Mouse (Mus musculus) embryonic facial prominence, embryonic 10.5 days (tissue): ENCODE data around the gene Rgs13. TPM values are rescaled to one million over a fixed set of nuclear protein-coding genes. Genes with fewer than 3 reads are reported as not detected.

Source experiments
- polyA plus RNA-seq: library from polyadenylated mRNA; unstranded; fragments of >200 nt; fragmentation: Nextera tagmentation; extraction: Ambion mirVana; gene quantifications from 2 replicates; pipeline ENCODE4 v1.2.1, GENCODE M21; 2016

Rgs13 gene
- polyA plus RNA-seq, 1 experiment from 2014 or later: 0.10 TPM

Other genes with a start within 250 kb of the Rgs13 start
- 33.5 and 38.3 TPM in 2 replicates for gene Rgs2, start 173.2 kb downstream of the Rgs13 start, polyA plus RNA-seq
- gene Rgs1, start 71.9 kb upstream of the Rgs13 start, polyA plus RNA-seq: not detected in 2 replicates